Mouse (Mus musculus) liver, embryonic 14.5 days (tissue): ENCODE measurements around the gene Insm1. TPM values are rescaled to one million over a fixed set of nuclear protein-coding genes. Genes with fewer than 3 reads are reported as not detected.

Source experiments
- ATAC-seq: fragments of 200-750 bp; cut with Nextera tagmentation; 2 replicates; pipeline ENCODE4 v1.8.0; 2017; ENCODE audit warnings: moderate number of reproducible peaks, mild to moderate bottlenecking, moderate library complexity; ENCODE audit not compliant: insufficient read depth
- DNase-seq, 3 experiments: peaks; one replicate each; pipeline ENCODE4 v3.0.0-alpha.2; 2012 to 2013; ENCODE audit warnings: low read depth in 3 of 3, low spot score in 3 of 3
- H3K27ac ChIP-seq: fragments of 300-500 bp; sonication (generic); 2 replicates; pipeline ENCODE4 v1.5.1; 2014; ENCODE audit warnings: moderate library complexity, mild to moderate bottlenecking, control low read depth, inconsistent platforms
- H3K27me3 ChIP-seq: fragments of 300-500 bp; sonication (generic); 2 replicates; pipeline ENCODE4 v1.6.1; 2014; ENCODE audit warnings: mild to moderate bottlenecking, low read length, moderate library complexity; ENCODE audit not compliant: control insufficient read depth, insufficient read depth
- H3K36me3 ChIP-seq: fragments of 300-500 bp; sonication (generic); replicated peaks from 2 replicates; pipeline ENCODE4 v1.6.1; 2014; ENCODE audit warnings: low read depth; ENCODE audit not compliant: control insufficient read depth, insufficient read depth
- H3K4me1 ChIP-seq, 2 experiments: fragments of 200-500 bp in 1 of 2; fragments of 300-500 bp in 1 of 2; sonication (generic) in 1 of 2; replicated peaks; 2 replicates each; pipeline ENCODE4 v1.6.1; 2012 to 2014; ENCODE audit warnings: antibody characterized with exemption in 1 of 2, inconsistent platforms in 1 of 2, low read length in 1 of 2; ENCODE audit not compliant: control insufficient read depth in 2 of 2, insufficient read depth in 2 of 2
- H3K4me2 ChIP-seq: fragments of 300-500 bp; sonication (generic); 2 replicates; pipeline ENCODE4 v1.6.1; 2014; ENCODE audit warnings: low read depth, mild to moderate bottlenecking, control low read depth, moderate library complexity
- H3K4me3 ChIP-seq, 2 experiments: fragments of 200-500 bp in 1 of 2; fragments of 300-500 bp in 1 of 2; sonication (generic) in 1 of 2; 2 replicates each; pipeline ENCODE4 v1.5.1; 2012 to 2014; ENCODE audit warnings: low read depth in 2 of 2, low read length in 2 of 2, mild to moderate bottlenecking in 2 of 2, control low read depth in 1 of 2, inconsistent platforms in 1 of 2, moderate library complexity in 1 of 2; ENCODE audit not compliant: insufficient read depth in 1 of 2
- H3K9ac ChIP-seq: fragments of 300-500 bp; sonication (generic); replicated peaks from 2 replicates; pipeline ENCODE4 v1.6.1; 2014; ENCODE audit warnings: mild to moderate bottlenecking, control low read depth, moderate library complexity
- H3K9me3 ChIP-seq: fragments of 300-500 bp; sonication (generic); 2 replicates; pipeline ENCODE4 v1.6.1; 2016; ENCODE audit warnings: low read length, mixed read lengths; ENCODE audit not compliant: control insufficient read depth
- CTCF ChIP-seq: IDR thresholded peaks from 2 replicates; pipeline ENCODE4 v1.5.1; 2016; ENCODE audit warnings: antibody characterized with exemption, low read depth, control low read depth
- EP300 ChIP-seq: IDR thresholded peaks from 2 replicates; pipeline ENCODE4 v1.6.1; 2016; ENCODE audit warnings: antibody characterized with exemption, low read depth
- WGBS: fragments of 180-500 bp; shearing (Covaris S2); extraction: QIAGEN DNeasy Blood & Tissue Kit; methylation state at CpG from one replicate; pipeline ENCODE4 v1.1.7; 2014; ENCODE audit not compliant: insufficient replicate concordance; 5-methylcytosine and 5-hydroxymethylcytosine counted together
- polyA plus RNA-seq, 2 experiments: library from polyadenylated mRNA; depleted of rRNA in 1 of 2; stranded (reverse) in 1 of 2; unstranded in 1 of 2; fragments of >200 nt; fragmentation: Nextera tagmentation in 1 of 2; extraction: Ambion mirVana in 1 of 2; gene quantifications; 2 replicates each; pipeline versions ENCODE4 v1.2.1 to v1.2.3; 2012 to 2014

Gene Insm1
- polyA plus RNA-seq, 2 experiments: 0.02 TPM; not detected in 1

GRCm38 (mm10) chr2:146262966-146263365 is 41.2 kb downstream of the Insm1 start:
- H3K4me2 ChIP-seq: no peak overlapping the region
- no peaks in the 10 kb centered on the region for H3K27me3 ChIP-seq
- no peak overlapping the region for H3K4me3 ChIP-seq
- no peak overlapping the region for H3K27ac ChIP-seq
- ATAC-seq: no peak
- no peak for DNase-seq
- H3K9ac ChIP-seq: no peak overlapping the region
- no peaks in the 10 kb centered on the region for H3K36me3 ChIP-seq
- no peak for TF ChIP-seq EP300
- TF ChIP-seq CTCF: no peak
- H3K4me1 ChIP-seq: no peaks in the 10 kb centered on the region
- no peaks in the 10 kb centered on the region for H3K9me3 ChIP-seq

GRCm38 (mm10) chr2:146265045-146265444 is 43.3 kb downstream of the Insm1 start:
- H3K27me3 ChIP-seq: no peaks in the 10 kb centered on the region
- DNase-seq (no peak), ATAC-seq (no peak)
- no peaks in the 10 kb centered on the region for H3K4me1 ChIP-seq
- 44% methylated on average over 4 of the region's 4 CpGs for WGBS
- H3K27ac ChIP-seq: no peak overlapping the region
- no peak overlapping the region for H3K9ac ChIP-seq
- H3K4me2 ChIP-seq: no peak overlapping the region
- no peaks in the 10 kb centered on the region for H3K9me3 ChIP-seq
- H3K36me3 ChIP-seq: no peaks in the 10 kb centered on the region
- no peak for TF ChIP-seq EP300
- TF ChIP-seq CTCF: no peak
- H3K4me3 ChIP-seq: no peak overlapping the region

GRCm38 (mm10) chr2:146266539-146266938 is 44.8 kb downstream of the Insm1 start:
- Histone ChIP-seq H3K4me2 (no peak overlapping the region), H3K27me3 (no peaks in the 10 kb centered on the region), H3K9ac (no peak overlapping the region), H3K9me3 (no peaks in the 10 kb centered on the region), H3K27ac (no peak overlapping the region), H3K4me1 (no peaks in the 10 kb centered on the region), H3K36me3 (no peaks in the 10 kb centered on the region), H3K4me3 (no peak overlapping the region)
- 68% methylated on average over 3 of the region's 3 CpGs for WGBS
- ATAC-seq: no peak
- DNase-seq: no peak
- TF ChIP-seq CTCF (no peak), EP300 (no peak)
